Mouse (Mus musculus): ENCODE measurements around the gene Per1. TPM values are rescaled to one million over a fixed set of nuclear protein-coding genes. Genes with fewer than 3 reads are reported as not detected.
"Not testable (repeated sequence)": the region's sequence is repeated elsewhere in the genome, so short reads cannot be mapped to it uniquely, and the experiment has no call there.

Gene Per1
- polyA plus RNA-seq, 1 experiment from 2014 or later: 8.6 TPM

- ATAC-seq: peak; percentile 84
- Histone ChIP-seq H3K36me3 (peaks cover 29% of the 10 kb centered on the region), H3K9me3 (no peaks in the 10 kb centered on the region), H3K9ac (replicated peaks) (peak within 1 kb of the TSS; percentile 97), H3K4me2 (replicated peaks) (peak within 1 kb of the TSS; percentile 94), H3K4me3 (replicated peaks) (peak within 1 kb of the TSS; percentile 97), H3K27me3 (no peaks in the 10 kb centered on the region), H3K27ac (peak within 1 kb of the TSS; percentile 95), H3K4me1 (replicated peaks) (peaks cover 47% of the 10 kb centered on the region)
- 1% methylated on average over 63 of the region's 67 CpGs for WGBS
Observed at GRCm38 (mm10) chr11:69088103-69088855, 6.7 kb upstream of the Per1 start, which contains the start of gene Vamp2. Vamp2 (plus strand) TSS chr11:69088490.

GRCm38 (mm10) chr11:69088856-69089615 lies 6.0 kb upstream of the Per1 start:
- peak overlapping the region; percentile 97 for H3K4me3 ChIP-seq (replicated peaks)
- H3K36me3 ChIP-seq: peaks cover 29% of the 10 kb centered on the region
- peak overlapping the region; percentile 97 for H3K9ac ChIP-seq (replicated peaks)
- ATAC-seq: peak; percentile 25; the same call in 1 of the 2 replicates
- no peaks in the 10 kb centered on the region for H3K9me3 ChIP-seq
- peak overlapping the region; percentile 94 for H3K4me2 ChIP-seq (replicated peaks)
- H3K27me3 ChIP-seq: no peaks in the 10 kb centered on the region
- H3K27ac ChIP-seq: peak overlapping the region; percentile 95
- H3K4me1 ChIP-seq (replicated peaks): peaks cover 49% of the 10 kb centered on the region
- WGBS: 10% methylated on average over 25 of the region's 25 CpGs

GRCm38 (mm10) chr11:69089616-69090290 lies 5.3 kb upstream of the Per1 start:
- peak overlapping the region; percentile 97 for H3K9ac ChIP-seq (replicated peaks)
- no peak overlapping the region for H3K27ac ChIP-seq
- no peaks in the 10 kb centered on the region for H3K27me3 ChIP-seq
- no peaks in the 10 kb centered on the region for H3K9me3 ChIP-seq
- H3K4me1 ChIP-seq (replicated peaks): peaks cover 55% of the 10 kb centered on the region
- 88% methylated on average over 12 of the region's 12 CpGs for WGBS
- peak overlapping the region; percentile 97 for H3K4me3 ChIP-seq (replicated peaks)
- H3K36me3 ChIP-seq: peaks cover 29% of the 10 kb centered on the region
- peak overlapping the region; percentile 94 for H3K4me2 ChIP-seq (replicated peaks)
- ATAC-seq: no peak

GRCm38 (mm10) chr11:69090367-69090766 lies 4.7 kb upstream of the Per1 start:
- WGBS: 68% methylated on average over 6 of the region's 6 CpGs
- Histone ChIP-seq H3K9me3 (no peaks in the 10 kb centered on the region), H3K27me3 (no peaks in the 10 kb centered on the region), H3K9ac (replicated peaks) (peak overlapping the region; percentile 97; the same call in 1 of the 2 replicates), H3K36me3 (peaks cover 29% of the 10 kb centered on the region), H3K27ac (no peak overlapping the region), H3K4me3 (replicated peaks) (0 out of 2 replicates have a peak overlapping the region, but pooled peaks have one; percentile 97), H3K4me1 (replicated peaks) (peaks cover 58% of the 10 kb centered on the region), H3K4me2 (replicated peaks) (peak overlapping the region; percentile 94)
- ATAC-seq: no peak

GRCm38 (mm10) chr11:69091566-69092385 lies 3.2 kb upstream of the Per1 start:
- Histone ChIP-seq H3K9ac (replicated peaks) (no peak overlapping the region), H3K9me3 (no peaks in the 10 kb centered on the region), H3K27ac (no peak overlapping the region), H3K4me3 (replicated peaks) (no peak overlapping the region), H3K27me3 (no peaks in the 10 kb centered on the region), H3K4me1 (replicated peaks) (peaks cover 71% of the 10 kb centered on the region), H3K36me3 (peaks cover 29% of the 10 kb centered on the region), H3K4me2 (replicated peaks) (no peak overlapping the region)
- 69% methylated on average over 7 of the region's 7 CpGs for WGBS
- ATAC-seq: no peak

GRCm38 (mm10) chr11:69092386-69092751 lies 2.6 kb upstream of the Per1 start:
- Histone ChIP-seq H3K9ac (replicated peaks) (no peak overlapping the region), H3K4me1 (replicated peaks) (peaks cover 72% of the 10 kb centered on the region), H3K27ac (no peak overlapping the region), H3K9me3 (no peaks in the 10 kb centered on the region), H3K27me3 (no peaks in the 10 kb centered on the region), H3K4me2 (replicated peaks) (no peak overlapping the region), H3K36me3 (peaks cover 29% of the 10 kb centered on the region), H3K4me3 (replicated peaks) (no peak overlapping the region; the same call in 1 of the 2 replicates)
- no peak for ATAC-seq
- WGBS: 6% methylated on average over 3 of the region's 3 CpGs

- Histone ChIP-seq H3K27ac (no peak overlapping the region), H3K9ac (replicated peaks) (no peak overlapping the region), H3K27me3 (no peaks in the 10 kb centered on the region), H3K9me3 (no peaks in the 10 kb centered on the region), H3K4me2 (replicated peaks) (no peak overlapping the region), H3K4me3 (replicated peaks) (no peak overlapping the region; the same call in 1 of the 2 replicates), H3K36me3 (peaks cover 29% of the 10 kb centered on the region), H3K4me1 (replicated peaks) (peaks cover 72% of the 10 kb centered on the region)
- ATAC-seq: no peak
- 90% methylated on average over 4 of the region's 4 CpGs for WGBS
Observed at GRCm38 (mm10) chr11:69092871-69093270, 2.1 kb upstream of the Per1 start.

GRCm38 (mm10) chr11:69093856-69094255 lies 1.2 kb upstream of the Per1 start:
- H3K27ac ChIP-seq: peak overlapping the region; percentile 78; the same call in 1 of the 2 replicates
- not testable (repeated sequence) for H3K27me3 ChIP-seq; H3K4me3 ChIP-seq (replicated peaks); H3K9ac ChIP-seq (replicated peaks); H3K4me2 ChIP-seq (replicated peaks); ATAC-seq; H3K9me3 ChIP-seq
- 92% methylated on average over 7 of the region's 7 CpGs for whole genome bisulfite sequencing
- H3K4me1 ChIP-seq (replicated peaks): peaks cover 79% of the 10 kb centered on the region
- H3K36me3 ChIP-seq: peaks cover 29% of the 10 kb centered on the region

- Histone ChIP-seq H3K27me3 (no peaks in the 10 kb centered on the region), H3K9me3 (no peaks in the 10 kb centered on the region), H3K9ac (replicated peaks) (peak overlapping the region; percentile 61), H3K36me3 (peaks cover 19% of the 10 kb centered on the region), H3K4me1 (replicated peaks) (peaks cover 80% of the 10 kb centered on the region), H3K4me3 (replicated peaks) (peak overlapping the region; percentile 47), H3K27ac (peak overlapping the region; percentile 69), H3K4me2 (replicated peaks) (peak overlapping the region; percentile 93)
- 3% methylated on average over 27 of the region's 27 CpGs for WGBS
- ATAC-seq: no peak
Observed at GRCm38 (mm10) chr11:69095511-69096231, 654 bp downstream of the Per1 start.

GRCm38 (mm10) chr11:69096360-69096986 lies 1.5 kb downstream of the Per1 start:
- Histone ChIP-seq H3K4me3 (replicated peaks) (peak overlapping the region; percentile 47), H3K36me3 (peaks cover 21% of the 10 kb centered on the region), H3K9me3 (no peaks in the 10 kb centered on the region), H3K4me1 (replicated peaks) (peaks cover 76% of the 10 kb centered on the region), H3K4me2 (replicated peaks) (peak overlapping the region; percentile 93), H3K27me3 (no peaks in the 10 kb centered on the region), H3K27ac (peak overlapping the region; percentile 81; the same call in 1 of the 2 replicates), H3K9ac (replicated peaks) (peak overlapping the region; percentile 59)
- no peak for ATAC-seq
- 18% methylated on average over 9 of the region's 9 CpGs for WGBS

Data from midbrain, embryonic 13.5 days (tissue).